Comparison of ENCODE assay signal across 9 mouse cellular contexts in the genomic region with DNA sequence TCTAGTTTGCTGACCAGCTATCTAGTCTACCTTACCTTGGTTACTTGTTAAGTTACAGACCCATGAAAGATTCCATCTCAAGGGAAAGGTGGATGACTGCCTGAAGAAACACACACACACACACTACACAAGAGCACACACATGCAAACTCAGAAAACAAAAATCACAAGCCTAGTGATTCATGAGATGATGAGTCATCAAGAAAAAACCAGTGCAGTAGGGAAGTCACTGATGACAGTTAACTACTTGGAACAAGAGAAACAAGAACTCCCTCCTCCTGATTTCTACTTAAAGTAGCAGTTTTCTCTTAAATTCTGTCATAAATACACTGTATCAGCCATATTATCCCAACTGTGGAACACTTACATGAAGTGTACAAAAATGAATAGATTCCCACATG.
"Had no signal": no experiment of that assay in that cellular context is flagged by ENCODE, and none has a peak within 500 bp of the region (broad histone marks: within the 10 kb centered on the region; RNA-seq: fewer than 3 reads in every experiment).

No protein-coding gene starts in this region.

- DNase-seq: kidney, adult 9 months; lung, adult 18-20 months; right cerebral cortex, postnatal 14 days; thymus, postnatal 36 days had no signal

- H3K27ac ChIP-seq: kidney, postnatal 0 days; left cerebral cortex, adult 2 months; limb, embryonic 13.5 days; liver, embryonic 14.5 days had no signal

- H3K9me3 ChIP-seq: limb, embryonic 13.5 days; megakaryocyte, embryonic 14.5 days had no signal

- H3K27me3 ChIP-seq: limb, embryonic 13.5 days; megakaryocyte, embryonic 14.5 days had no signal

- H3K4me3 ChIP-seq: left cerebral cortex, adult 2 months; limb, embryonic 13.5 days; megakaryocyte, embryonic 14.5 days had no signal

- H3K4me1 ChIP-seq: limb, embryonic 13.5 days had no signal
